In genomic region chr10:84481327-84481671, GRCm38 (mm10) we compare ENCODE assay signal across 11 mouse cellular contexts. TPM values are rescaled to one million over a fixed set of nuclear protein-coding genes. Genes with fewer than 3 reads are reported as not detected.
A peak's percentile ranks its signal among the peaks of the same experiment; 100 is the strongest.
DNase-seq lines count a peak whose midpoint lies in the region; ATAC-seq and TF ChIP-seq lines count a peak whose summit lies in the region.
"Had no signal": no experiment of that assay in that cellular context is flagged by ENCODE, and none has a peak within 500 bp of the region (broad histone marks: within the 10 kb centered on the region; RNA-seq: fewer than 3 reads in every experiment).

No protein-coding gene starts in this region.

- no peak overlapping the region for H3K9ac ChIP-seq in lung, embryonic 14.5 days
- H3K9ac ChIP-seq: midbrain, embryonic 15.5 days had no signal

- 37% methylated on average over 5 of the region's 5 CpGs for WGBS in lung, embryonic 14.5 days
- 43% methylated on average over 5 of the region's 5 CpGs for WGBS in lung, adult 2 months
- 22% methylated on average over 5 of the region's 5 CpGs for WGBS in kidney, adult 2 months

- no peaks in the 10 kb centered on the region for H3K9me3 ChIP-seq in lung, embryonic 14.5 days (ENCODE audit: low read depth, low read length)
- H3K9me3 ChIP-seq: midbrain, embryonic 15.5 days had no signal

- H3K4me1 ChIP-seq in lung, embryonic 14.5 days (ENCODE audit: insufficient read depth) = peaks cover 7% of the 10 kb centered on the region
- H3K4me1 ChIP-seq in lung, adult 2 months (ENCODE audit: control insufficient read depth, insufficient read depth, low read length) = 0 out of 2 replicates have a peak, but pooled peaks cover 7% of the 10 kb centered on the region
- H3K4me1 ChIP-seq in kidney, adult 2 months (ENCODE audit: control insufficient read depth, insufficient read depth, low read length) = peaks cover 18% of the 10 kb centered on the region

- H3K4me2 ChIP-seq in lung, embryonic 14.5 days = no peak overlapping the region
- H3K4me2 ChIP-seq: midbrain, embryonic 15.5 days had no signal

- DNase-seq in embryo, embryonic 10.5 days (ENCODE audit: low spot score) = peak; percentile 33
- DNase-seq in embryo, embryonic 10 days (ENCODE audit: low spot score) = no peak
- DNase-seq in lung, embryonic 14.5 days = peak; percentile 71
- no peak for DNase-seq in lung, adult 2 months
- DNase-seq in kidney, adult 2 months = no peak
- peak; percentile 33 for DNase-seq in lung, postnatal 25 days (ENCODE audit: low spot score)
- no peak for DNase-seq in spleen, postnatal 10 days (ENCODE audit: low spot score in 2 of 2)
- DNase-seq: liver had no signal

- peak; percentile 57 for ATAC-seq in lung, embryonic 14.5 days (ENCODE audit: insufficient read depth)
- ATAC-seq in CD4-positive, CD25-positive, alpha-beta regulatory T cell, adult 4 months = no peak
- ATAC-seq: forebrain, embryonic 16.5 days; midbrain, embryonic 15.5 days had no signal

- no peak for TF ChIP-seq CTCF in lung, embryonic 14.5 days (IDR thresholded peaks at IDR 0.05; ENCODE audit: low read depth)
- no peak for TF ChIP-seq CTCF in lung, adult 2 months (IDR thresholded peaks at IDR 0.05; ENCODE audit: insufficient read depth, low read length)
- TF ChIP-seq CTCF in kidney, adult 2 months (conservative IDR thresholded peaks at IDR 0.05; ENCODE audit: insufficient read depth, insufficient read length, low read depth, low read length) = no peak

- TF ChIP-seq POLR2A in lung, adult 2 months (IDR thresholded peaks at IDR 0.05; ENCODE audit: borderline replicate concordance, extremely low read depth, low read depth, low read length) = no peak
- TF ChIP-seq POLR2A in kidney, adult 2 months (IDR thresholded peaks at IDR 0.05; ENCODE audit: low read depth, low read length) = no peak

- H3K27me3 ChIP-seq in lung, embryonic 14.5 days (ENCODE audit: insufficient read depth, low read length) = no peaks in the 10 kb centered on the region
- no peaks in the 10 kb centered on the region for H3K27me3 ChIP-seq in kidney, adult 2 months (replicated peaks; ENCODE audit: control insufficient read depth, insufficient read depth, low read length)
- H3K27me3 ChIP-seq: midbrain, embryonic 15.5 days had no signal

- H3K27ac ChIP-seq in lung, embryonic 14.5 days (ENCODE audit: low read depth) = peak overlapping the region; percentile 58; the same call in 1 of the 2 replicates
- peak overlapping the region; percentile 53; the same call in 1 of the 2 replicates for H3K27ac ChIP-seq in kidney, adult 2 months (ENCODE audit: insufficient read depth, low read depth, low read length)
- H3K27ac ChIP-seq: midbrain, embryonic 15.5 days had no signal

- no peaks in the 10 kb centered on the region for H3K36me3 ChIP-seq in lung, embryonic 14.5 days (ENCODE audit: insufficient read depth)
- no peaks in the 10 kb centered on the region for H3K36me3 ChIP-seq in kidney, adult 2 months (ENCODE audit: control insufficient read depth, insufficient read depth, low read length)
- H3K36me3 ChIP-seq: midbrain, embryonic 15.5 days had no signal

- H3K4me3 ChIP-seq in lung, embryonic 14.5 days (ENCODE audit: low read depth, low read length) = no peak overlapping the region
- H3K4me3 ChIP-seq in lung, adult 2 months (replicated peaks; ENCODE audit: extremely low read depth, low read depth, low read length) = no peak overlapping the region
- no peak overlapping the region for H3K4me3 ChIP-seq in kidney, adult 2 months (ENCODE audit: insufficient read depth, low read depth, low read length)
- H3K4me3 ChIP-seq: midbrain, embryonic 15.5 days had no signal

RNA-seq across cellular contexts. Expression of gene Nuak1, which starts 40.9 kb away (rescaled TPM):
- 1.5 and 1.8 TPM in 2 replicates for polyA plus RNA-seq in lung, embryonic 14.5 days (2014; fragmentation: Nextera tagmentation; extraction: Ambion mirVana)
- polyA plus RNA-seq in lung, adult 2 months (2012; rRNA removed) = 19.2 and 24.3 TPM in 2 replicates
- polyA plus RNA-seq in kidney, adult 2 months (2012; rRNA removed) = 12.2 and 12.3 TPM in 2 replicates
- not detected for polyA plus RNA-seq in CD4-positive, CD25-positive, alpha-beta regulatory T cell, adult 4 months (2017; shearing (Covaris generic))

RNA-seq across cellular contexts. Expression of gene Ckap4, which starts 52.6 kb away (rescaled TPM):
- 177 and 179 TPM in 2 replicates for polyA plus RNA-seq in lung, embryonic 14.5 days (2014; fragmentation: Nextera tagmentation; extraction: Ambion mirVana)
- 20.9 and 26.5 TPM in 2 replicates for polyA plus RNA-seq in lung, adult 2 months (2012; rRNA removed)
- polyA plus RNA-seq in kidney, adult 2 months (2012; rRNA removed) = 6.5 and 7.8 TPM in 2 replicates
- under 1 TPM; 0.20 to 0.23 TPM for polyA plus RNA-seq in CD4-positive, CD25-positive, alpha-beta regulatory T cell, adult 4 months (2017; shearing (Covaris generic))

Comparison
In these comparisons a context has a peak if more than half of its experiments do, and no peak if none do; other contexts are left out.
1. DNase-seq: peak in embryo, embryonic 10.5 days (single experiment), lung, embryonic 14.5 days (single experiment) and lung, postnatal 25 days (single experiment); none in embryo, embryonic 10 days (single experiment), lung, adult 2 months (single experiment), kidney, adult 2 months (single experiment) and spleen, postnatal 10 days (0 of 2).